Mouse (Mus musculus): ENCODE results near the gene Ptpn14. TPM values are rescaled to one million over a fixed set of nuclear protein-coding genes. Genes with fewer than 3 reads are reported as not detected.

The Ptpn14 gene
- polyA plus RNA-seq, 1 experiment from 2014 or later = 8.6 TPM

DNA sequence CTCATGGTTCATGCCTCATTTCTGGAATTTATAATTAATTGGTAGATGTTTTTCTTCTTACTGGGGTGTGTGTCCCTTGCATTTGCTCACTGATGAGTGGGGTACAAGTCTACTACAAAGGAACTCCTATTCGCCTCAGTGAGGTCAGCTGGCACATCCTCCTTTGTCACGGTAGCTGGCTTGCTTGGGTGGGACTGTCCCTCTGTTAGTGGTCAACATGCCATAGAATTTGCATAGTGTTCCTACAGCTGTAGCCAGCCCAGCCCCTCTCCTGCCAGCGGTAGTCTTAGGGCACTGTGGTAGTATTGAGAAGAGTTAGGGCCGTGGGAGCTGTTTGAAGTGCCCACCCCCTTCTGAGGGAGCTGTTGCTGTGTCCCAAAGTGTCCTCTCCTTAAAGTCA lies 73.2 kb downstream of the Ptpn14 start:
- no peak overlapping the region for H3K9ac ChIP-seq
- no peak overlapping the region for H3K27ac ChIP-seq
- H3K9me3 ChIP-seq = no peaks in the 10 kb centered on the region
- H3K4me1 ChIP-seq = peaks cover 15% of the 10 kb centered on the region
- H3K27me3 ChIP-seq = no peaks in the 10 kb centered on the region
- WGBS = 87% methylated on average over 4 of the region's 4 CpGs
- no peak overlapping the region for H3K4me3 ChIP-seq
- H3K36me3 ChIP-seq = 0 out of 2 replicates have a peak, but pooled peaks cover 10% of the 10 kb centered on the region
- no peak overlapping the region for H3K4me2 ChIP-seq
- ATAC-seq (ENCODE audit: borderline replicate concordance, extremely low read depth, low FRiP score, low TSS enrichment) = no peak

DNA sequence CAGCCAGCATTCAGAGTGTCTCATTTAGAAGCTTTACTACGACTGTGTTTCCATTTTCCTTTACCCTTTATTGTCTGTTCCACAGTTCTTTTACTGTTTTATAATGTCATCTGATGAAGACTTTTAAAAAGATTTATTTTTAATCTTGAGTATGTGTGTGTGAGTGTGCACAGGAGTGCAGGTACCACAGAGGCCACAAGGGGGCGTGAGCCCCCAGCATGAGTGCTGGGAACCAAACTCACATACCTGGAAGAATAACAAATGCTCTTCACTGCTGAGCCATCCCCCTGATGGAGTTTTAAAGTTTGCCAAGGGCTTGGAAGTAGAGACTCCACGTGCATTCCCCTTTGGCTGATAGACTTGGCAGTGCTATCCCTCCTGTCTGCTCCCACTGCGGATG lies 74.5 kb downstream of the Ptpn14 start:
- Histone ChIP-seq H3K4me2 (no peak overlapping the region), H3K9ac (no peak overlapping the region), H3K9me3 (no peaks in the 10 kb centered on the region), H3K27ac (no peak overlapping the region), H3K27me3 (no peaks in the 10 kb centered on the region), H3K4me3 (no peak overlapping the region), H3K36me3 (0 out of 2 replicates have a peak, but pooled peaks cover 10% of the 10 kb centered on the region), H3K4me1 (peaks cover 23% of the 10 kb centered on the region)
- ATAC-seq (ENCODE audit: borderline replicate concordance, extremely low read depth, low FRiP score, low TSS enrichment) = no peak
- 91% methylated on average over 4 of the region's 4 CpGs for WGBS

GRCm38 (mm10) chr1:189803742-189804141 lies 75.7 kb downstream of the Ptpn14 start:
- H3K9ac ChIP-seq = no peak overlapping the region
- 0 out of 2 replicates have a peak, but pooled peaks cover 10% of the 10 kb centered on the region for H3K36me3 ChIP-seq
- no peak overlapping the region for H3K4me3 ChIP-seq
- no peak overlapping the region for H3K4me2 ChIP-seq
- H3K27me3 ChIP-seq = no peaks in the 10 kb centered on the region
- ATAC-seq (ENCODE audit: borderline replicate concordance, extremely low read depth, low FRiP score, low TSS enrichment) = no peak
- WGBS = 64% methylated on average over 11 of the region's 11 CpGs
- peaks cover 18% of the 10 kb centered on the region for H3K4me1 ChIP-seq
- no peaks in the 10 kb centered on the region for H3K9me3 ChIP-seq
- H3K27ac ChIP-seq = no peak overlapping the region

DNA sequence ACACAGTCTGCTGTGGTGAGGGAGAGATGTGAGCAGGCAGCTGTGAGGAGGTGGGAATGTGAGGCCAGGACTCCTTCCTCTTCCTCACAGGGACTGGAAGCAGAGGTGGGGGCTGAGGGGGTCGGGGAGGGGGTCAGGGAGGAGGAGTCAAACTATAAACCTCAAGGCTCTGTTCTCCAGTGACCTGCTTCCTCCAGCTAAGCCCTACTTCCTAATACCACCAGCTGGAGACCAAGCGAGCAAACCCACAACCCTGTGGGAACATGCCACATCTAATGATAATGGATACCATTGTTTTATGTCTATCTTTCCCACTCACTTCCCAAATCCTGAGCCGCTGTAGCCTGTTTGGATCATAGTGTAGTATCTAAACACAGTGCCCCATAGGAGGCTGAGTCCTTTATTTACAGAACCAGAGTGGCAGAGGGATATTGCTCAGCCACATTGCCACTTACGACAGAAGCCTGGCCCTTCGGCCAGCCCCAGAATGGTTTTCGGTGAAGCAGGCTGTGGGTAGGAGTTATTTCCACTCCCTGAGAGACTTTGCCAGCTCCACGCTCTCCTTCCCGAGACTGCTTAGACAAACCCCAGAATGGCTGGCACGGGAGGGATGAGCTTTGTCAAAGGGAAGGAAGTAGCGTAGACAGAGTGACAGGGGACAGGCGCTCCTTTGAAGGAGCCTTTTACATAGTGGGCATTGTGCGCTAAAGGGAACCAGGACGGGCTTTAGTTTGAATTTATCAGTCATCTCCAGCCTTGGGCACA lies 78.6 kb downstream of the Ptpn14 start:
- no peak overlapping the region for H3K4me2 ChIP-seq
- 0 out of 2 replicates have a peak, but pooled peaks cover 9% of the 10 kb centered on the region for H3K36me3 ChIP-seq
- H3K27ac ChIP-seq = no peak overlapping the region
- H3K4me1 ChIP-seq = peaks cover 9% of the 10 kb centered on the region; the same call in 1 of the 2 replicates
- no peaks in the 10 kb centered on the region for H3K27me3 ChIP-seq
- no peaks in the 10 kb centered on the region for H3K9me3 ChIP-seq
- 66% methylated on average over 13 of the region's 13 CpGs for WGBS
- no peak for ATAC-seq (ENCODE audit: borderline replicate concordance, extremely low read depth, low FRiP score, low TSS enrichment)
- H3K9ac ChIP-seq = no peak overlapping the region
- no peak overlapping the region for H3K4me3 ChIP-seq

DNA sequence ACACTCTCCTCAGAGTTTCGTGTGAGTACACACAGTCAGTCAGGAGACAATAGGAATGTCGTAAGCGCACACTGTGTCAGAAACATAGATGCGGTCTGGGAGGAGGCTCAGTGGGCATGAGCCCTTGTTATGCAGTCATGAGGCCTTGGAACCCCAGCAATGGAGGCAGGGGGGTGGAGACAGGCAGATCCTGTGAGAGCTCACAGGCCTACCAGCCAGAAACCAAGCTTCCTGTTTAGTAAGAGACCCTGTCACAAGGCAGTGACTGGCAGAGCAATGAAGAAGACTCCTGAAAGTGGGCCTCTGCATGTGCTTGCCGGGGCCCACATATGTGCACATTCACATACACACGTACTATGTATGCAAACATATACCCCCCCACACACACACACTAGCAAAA lies 79.9 kb downstream of the Ptpn14 start:
- H3K4me2 ChIP-seq = no peak overlapping the region
- WGBS = 88% methylated on average over 6 of the region's 6 CpGs
- H3K9ac ChIP-seq = no peak overlapping the region
- H3K27ac ChIP-seq = no peak overlapping the region
- no peaks in the 10 kb centered on the region for H3K36me3 ChIP-seq
- H3K9me3 ChIP-seq = no peaks in the 10 kb centered on the region
- no peak overlapping the region for H3K4me3 ChIP-seq
- peaks cover 9% of the 10 kb centered on the region; the same call in 1 of the 2 replicates for H3K4me1 ChIP-seq
- ATAC-seq (ENCODE audit: borderline replicate concordance, extremely low read depth, low FRiP score, low TSS enrichment) = no peak
- no peaks in the 10 kb centered on the region for H3K27me3 ChIP-seq

DNA sequence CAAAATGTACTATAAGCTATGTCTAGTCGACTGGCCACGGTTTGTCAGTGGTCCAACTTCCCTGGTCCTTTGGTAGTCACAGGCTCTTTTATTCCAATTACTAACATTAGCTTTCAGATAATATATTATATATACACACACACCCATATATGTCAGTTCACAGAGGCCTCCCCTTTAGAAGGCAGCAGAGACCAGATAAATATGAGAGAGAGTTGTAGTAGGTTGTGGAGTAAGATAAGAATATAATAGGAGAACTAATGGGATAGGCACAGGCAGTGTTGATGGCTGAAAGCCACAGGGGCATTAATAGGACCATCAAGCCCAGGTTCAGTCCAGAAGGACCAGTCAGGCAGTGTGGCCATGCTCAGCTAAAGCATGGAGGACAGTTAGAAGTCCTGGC lies 80.4 kb downstream of the Ptpn14 start:
- Histone ChIP-seq H3K9me3 (no peaks in the 10 kb centered on the region), H3K27ac (no peak overlapping the region), H3K36me3 (no peaks in the 10 kb centered on the region), H3K4me1 (peaks cover 9% of the 10 kb centered on the region; the same call in 1 of the 2 replicates), H3K4me3 (no peak overlapping the region), H3K27me3 (no peaks in the 10 kb centered on the region), H3K4me2 (no peak overlapping the region), H3K9ac (no peak overlapping the region)
- ATAC-seq (ENCODE audit: borderline replicate concordance, extremely low read depth, low FRiP score, low TSS enrichment) = no peak
- 76% methylated on average over 2 of the region's 2 CpGs for WGBS

DNA sequence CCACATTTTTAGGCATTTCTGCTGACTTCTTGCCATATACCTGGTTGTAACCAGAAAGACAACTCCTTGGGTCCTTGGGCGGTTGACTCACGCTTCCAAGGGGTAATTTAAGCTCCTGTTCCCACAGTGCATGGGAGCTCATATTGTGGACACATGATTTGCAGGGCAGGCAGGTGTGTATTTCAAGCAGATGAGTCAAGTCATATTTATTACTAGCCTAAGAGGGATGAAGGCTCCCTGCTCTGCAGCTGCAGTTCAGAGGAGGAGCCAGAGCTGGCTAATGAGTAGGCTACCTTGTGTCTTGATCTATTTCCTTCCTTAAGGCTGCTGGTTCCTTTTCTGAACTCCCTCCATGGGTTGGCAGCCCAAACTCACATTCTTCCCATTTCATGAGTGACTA lies 83.7 kb downstream of the Ptpn14 start:
- no peak overlapping the region for H3K4me2 ChIP-seq
- H3K36me3 ChIP-seq = no peaks in the 10 kb centered on the region
- H3K4me3 ChIP-seq = no peak overlapping the region
- H3K27me3 ChIP-seq = no peaks in the 10 kb centered on the region
- no peak for ATAC-seq (ENCODE audit: borderline replicate concordance, extremely low read depth, low FRiP score, low TSS enrichment)
- H3K4me1 ChIP-seq = peaks cover 7% of the 10 kb centered on the region; the same call in 1 of the 2 replicates
- 87% methylated on average over 2 of the region's 2 CpGs for whole genome bisulfite sequencing
- no peaks in the 10 kb centered on the region for H3K9me3 ChIP-seq
- no peak overlapping the region for H3K9ac ChIP-seq
- H3K27ac ChIP-seq = no peak overlapping the region

- H3K4me1 ChIP-seq = peaks cover 17% of the 10 kb centered on the region
- 61% methylated on average over 4 of the region's 4 CpGs for WGBS
- no peak overlapping the region for H3K4me3 ChIP-seq
- H3K36me3 ChIP-seq = no peaks in the 10 kb centered on the region
- no peak overlapping the region for H3K27ac ChIP-seq
- H3K4me2 ChIP-seq = no peak overlapping the region
- no peaks in the 10 kb centered on the region for H3K9me3 ChIP-seq
- no peak for ATAC-seq (ENCODE audit: borderline replicate concordance, extremely low read depth, low FRiP score, low TSS enrichment)
- H3K9ac ChIP-seq = no peak overlapping the region
- no peaks in the 10 kb centered on the region for H3K27me3 ChIP-seq
These were observed 86.3 kb downstream of the Ptpn14 start for GRCm38 (mm10) chr1:189814385-189814784.

DNA sequence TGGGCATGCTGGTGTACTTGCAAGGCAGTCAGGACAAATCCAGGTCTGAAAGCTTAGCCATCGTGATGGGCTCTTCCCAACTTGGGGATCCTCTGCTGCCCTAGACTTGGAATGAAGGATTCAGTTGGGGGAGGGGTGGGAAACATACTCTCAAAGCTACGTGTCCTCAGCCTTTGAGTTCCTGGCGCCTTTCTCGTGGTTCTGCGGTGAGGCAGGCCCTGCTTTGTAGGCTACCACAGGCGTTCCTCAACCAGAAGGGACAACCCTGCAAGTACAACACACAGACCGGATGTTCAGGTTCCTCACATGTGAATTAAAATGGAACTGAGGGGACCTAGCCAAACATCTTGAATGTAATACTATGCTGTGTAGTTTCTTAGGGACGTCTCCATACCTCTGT lies 89.0 kb downstream of the Ptpn14 start:
- Histone ChIP-seq H3K9me3 (no peaks in the 10 kb centered on the region), H3K27ac (0 out of 2 replicates have a peak overlapping the region, but pooled peaks have one; percentile 26), H3K4me1 (peaks cover 25% of the 10 kb centered on the region)

GRCm38 (mm10) chr1:189817810-189818209 lies 89.7 kb downstream of the Ptpn14 start:
- Histone ChIP-seq H3K36me3 (no peaks in the 10 kb centered on the region), H3K9me3 (no peaks in the 10 kb centered on the region), H3K9ac (no peak overlapping the region), H3K27ac (peak overlapping the region; percentile 26), H3K27me3 (no peaks in the 10 kb centered on the region), H3K4me3 (no peak overlapping the region), H3K4me1 (peaks cover 25% of the 10 kb centered on the region), H3K4me2 (no peak overlapping the region)
- WGBS = 61% methylated on average over 9 of the region's 9 CpGs
- ATAC-seq (ENCODE audit: borderline replicate concordance, extremely low read depth, low FRiP score, low TSS enrichment) = no peak

More for the DNA sequence above, 89.0 kb downstream of the Ptpn14 start:
- ATAC-seq (ENCODE audit: borderline replicate concordance, extremely low read depth, low FRiP score, low TSS enrichment) = no peak
- no peak overlapping the region for H3K9ac ChIP-seq
- no peaks in the 10 kb centered on the region for H3K27me3 ChIP-seq
- no peak overlapping the region for H3K4me2 ChIP-seq
- H3K36me3 ChIP-seq = no peaks in the 10 kb centered on the region
- WGBS = 68% methylated on average over 8 of the region's 8 CpGs
- H3K4me3 ChIP-seq = no peak overlapping the region

DNA sequence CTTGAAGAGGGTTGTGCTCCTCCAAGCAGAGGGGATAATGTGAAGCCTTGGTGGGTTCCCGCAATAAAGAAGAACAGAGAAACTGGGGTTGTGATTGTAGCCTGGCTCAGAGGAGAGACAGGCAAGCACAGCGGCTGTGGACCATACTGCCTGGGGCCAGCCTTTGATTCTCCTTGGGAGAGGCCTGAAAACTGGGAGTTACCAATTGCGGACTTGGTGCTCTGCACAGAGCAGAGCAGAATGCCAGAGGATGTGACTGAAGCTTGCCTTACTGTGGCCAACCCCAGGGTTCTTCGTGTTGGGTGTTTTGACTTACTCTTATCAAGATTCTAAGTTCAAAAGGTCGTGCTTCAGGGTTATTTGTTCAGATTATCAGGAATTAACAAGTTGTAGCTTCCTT lies 92.0 kb downstream of the Ptpn14 start:
- WGBS = 45% methylated on average over 5 of the region's 5 CpGs
- H3K4me1 ChIP-seq = peaks cover 25% of the 10 kb centered on the region

DNA sequence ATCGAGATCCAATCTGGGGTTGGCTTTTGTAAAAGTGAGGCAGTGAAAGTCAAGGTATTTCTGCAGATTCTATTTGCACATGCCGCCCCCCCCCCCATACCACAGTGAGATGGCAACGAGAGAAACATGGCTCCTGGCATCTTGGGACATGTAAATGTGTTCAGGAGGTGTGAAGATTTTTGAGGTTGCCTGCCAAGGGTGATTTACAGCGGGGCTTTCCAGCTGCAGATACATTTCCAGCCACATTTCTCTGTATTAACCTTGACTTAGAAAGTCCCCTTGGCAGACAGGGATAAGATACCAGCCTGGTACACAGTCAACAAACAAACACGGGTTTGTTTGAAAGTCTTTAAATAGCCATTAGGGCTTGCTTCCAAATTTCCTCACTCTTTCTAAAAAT lies 96.4 kb downstream of the Ptpn14 start:
- Histone ChIP-seq H3K4me1 (peaks cover 8% of the 10 kb centered on the region; the same call in 1 of the 2 replicates), H3K27me3 (no peaks in the 10 kb centered on the region), H3K9ac (no peak overlapping the region), H3K36me3 (peaks cover 19% of the 10 kb centered on the region; the same call in 1 of the 2 replicates), H3K4me2 (no peak overlapping the region), H3K9me3 (no peaks in the 10 kb centered on the region), H3K27ac (no peak overlapping the region), H3K4me3 (no peak overlapping the region)
- WGBS = 71% methylated on average over 5 of the region's 5 CpGs
- ATAC-seq (ENCODE audit: borderline replicate concordance, extremely low read depth, low FRiP score, low TSS enrichment) = no peak

More for the DNA sequence above, 92.0 kb downstream of the Ptpn14 start:
- ATAC-seq (ENCODE audit: borderline replicate concordance, extremely low read depth, low FRiP score, low TSS enrichment) = no peak
- H3K4me2 ChIP-seq = no peak overlapping the region
- no peak overlapping the region for H3K9ac ChIP-seq
- H3K36me3 ChIP-seq = no peaks in the 10 kb centered on the region
- H3K27ac ChIP-seq = no peak overlapping the region
- H3K27me3 ChIP-seq = no peaks in the 10 kb centered on the region
- H3K9me3 ChIP-seq = no peaks in the 10 kb centered on the region
- H3K4me3 ChIP-seq = no peak overlapping the region

Data from lung, embryonic 15.5 days (tissue).